Mouse (Mus musculus) G1E (cell line): Measurements from ENCODE around the gene Btaf1. TPM values are rescaled to one million over a fixed set of nuclear protein-coding genes. Genes with fewer than 3 reads are reported as not detected.

Experiments used
- ATAC-seq: 2 replicates; pipeline ENCODE4 v1.8.0; 2016; ENCODE audit warnings: mild to moderate bottlenecking; ENCODE audit not compliant: insufficient number of reproducible peaks, poor library complexity, low FRiP score, severe bottlenecking; ENCODE audit errors: extremely low read depth
- DNase-seq: peaks from one replicate; pipeline ENCODE4 v3.0.0; 2012; ENCODE audit warnings: low spot score
- H3K27me3 ChIP-seq: 2 replicates; pipeline ENCODE4 v1.6.1; 2012; ENCODE audit warnings: mild to moderate bottlenecking, low read length, inconsistent platforms; ENCODE audit not compliant: insufficient read depth
- H3K36me3 ChIP-seq: replicated peaks from 2 replicates; pipeline ENCODE3; 2012; ENCODE audit warnings: mild to moderate bottlenecking, inconsistent platforms
- H3K4me1 ChIP-seq: 2 replicates; pipeline ENCODE4 v1.6.1; 2012; ENCODE audit warnings: low read depth, low read length, inconsistent platforms, mixed read lengths; ENCODE audit not compliant: insufficient read depth
- H3K4me3 ChIP-seq: 2 replicates; pipeline ENCODE4 v1.5.1; 2012; ENCODE audit warnings: low read depth, mild to moderate bottlenecking, inconsistent platforms, low read length, moderate library complexity, mixed read lengths
- H3K9me3 ChIP-seq: replicated peaks from 2 replicates; pipeline ENCODE4 v1.6.1; 2012; ENCODE audit warnings: inconsistent platforms
- CTCF ChIP-seq: IDR thresholded peaks from 2 replicates; pipeline ENCODE4 v1.5.1; 2012; ENCODE audit warnings: low read depth, low read length, inconsistent platforms, mixed read lengths
- GATA1 ChIP-seq: IDR thresholded peaks from 2 replicates; pipeline ENCODE4 v1.6.1; 2012; ENCODE audit warnings: borderline replicate concordance, low read length, inconsistent platforms, mixed read lengths
- GATA2 ChIP-seq: IDR thresholded peaks from 2 replicates; pipeline ENCODE4 v1.6.1; 2012; ENCODE audit warnings: low read depth, low read length, inconsistent platforms, borderline replicate concordance
- POLR2AphosphoS5 ChIP-seq: IDR thresholded peaks from 2 replicates; pipeline ENCODE4 v1.6.1; 2012; ENCODE audit warnings: low read depth, low read length, inconsistent platforms; ENCODE audit not compliant: insufficient replicate concordance
- TAL1 ChIP-seq: conservative IDR thresholded peaks from 2 replicates; pipeline ENCODE4 v1.6.1; 2012; ENCODE audit warnings: low read depth, low read length, inconsistent platforms, mixed read lengths
- polyA plus RNA-seq: library from polyadenylated mRNA; stranded (reverse); fragments of >175 nt; gene quantifications from 2 replicates; pipeline ENCODE4 v1.2.3, GENCODE M21; 2012
- total RNA-seq, 2 experiments: library from RNA; stranded (forward) in 1 of 2; stranded (reverse) in 1 of 2; fragments of 200-1000 nt in 1 of 2; fragments of >200 nt in 1 of 2; fragmentation: Nextera tagmentation in 1 of 2; gene quantifications; 2 replicates each; pipeline ENCODE4 v1.2.3; 2014 to 2017

Btaf1 gene
- total and polyA plus RNA-seq, 3 experiments = 6.4 to 192 (median 161) TPM

DNA sequence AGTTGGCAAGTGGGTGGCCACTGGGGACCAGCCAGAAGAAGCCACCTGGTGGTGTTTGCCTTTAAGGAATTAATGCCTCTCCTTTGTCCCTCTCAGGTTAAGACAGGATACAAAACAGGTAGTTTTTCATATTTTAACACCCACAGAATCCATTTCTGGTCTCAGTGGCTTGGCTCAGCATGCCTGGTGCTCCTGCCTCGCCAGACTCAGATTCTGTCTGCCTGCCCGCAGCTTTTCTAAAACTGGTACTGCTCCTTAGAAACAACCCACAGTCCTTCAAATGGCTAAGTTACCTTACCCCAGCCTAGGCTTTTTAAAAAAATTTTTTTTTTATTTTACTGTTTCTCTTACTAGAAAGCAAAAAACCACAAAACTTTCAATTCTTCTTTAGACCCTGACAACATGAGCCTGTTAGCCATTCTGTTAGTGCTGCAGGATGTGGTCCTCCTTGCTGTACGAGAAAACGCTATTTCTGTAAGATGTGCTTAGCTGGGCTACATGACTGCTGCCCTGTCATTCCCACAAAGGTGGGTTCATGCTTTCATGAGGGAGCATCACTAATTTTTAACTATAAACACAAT, 130.2 kb downstream of the Btaf1 start:
- H3K4me3 ChIP-seq = no peak overlapping the region
- ATAC-seq = no peak
- no peaks in the 10 kb centered on the region for H3K4me1 ChIP-seq
- H3K36me3 ChIP-seq = no peaks in the 10 kb centered on the region
- H3K9me3 ChIP-seq = no peaks in the 10 kb centered on the region
- no peak for TF ChIP-seq POLR2AphosphoS5
- TF ChIP-seq GATA1 = no peak
- no peak for TF ChIP-seq TAL1
- TF ChIP-seq CTCF = no peak
- TF ChIP-seq GATA2 = no peak
- no peak for DNase-seq
- H3K27me3 ChIP-seq = peaks cover 3% of the 10 kb centered on the region

DNA sequence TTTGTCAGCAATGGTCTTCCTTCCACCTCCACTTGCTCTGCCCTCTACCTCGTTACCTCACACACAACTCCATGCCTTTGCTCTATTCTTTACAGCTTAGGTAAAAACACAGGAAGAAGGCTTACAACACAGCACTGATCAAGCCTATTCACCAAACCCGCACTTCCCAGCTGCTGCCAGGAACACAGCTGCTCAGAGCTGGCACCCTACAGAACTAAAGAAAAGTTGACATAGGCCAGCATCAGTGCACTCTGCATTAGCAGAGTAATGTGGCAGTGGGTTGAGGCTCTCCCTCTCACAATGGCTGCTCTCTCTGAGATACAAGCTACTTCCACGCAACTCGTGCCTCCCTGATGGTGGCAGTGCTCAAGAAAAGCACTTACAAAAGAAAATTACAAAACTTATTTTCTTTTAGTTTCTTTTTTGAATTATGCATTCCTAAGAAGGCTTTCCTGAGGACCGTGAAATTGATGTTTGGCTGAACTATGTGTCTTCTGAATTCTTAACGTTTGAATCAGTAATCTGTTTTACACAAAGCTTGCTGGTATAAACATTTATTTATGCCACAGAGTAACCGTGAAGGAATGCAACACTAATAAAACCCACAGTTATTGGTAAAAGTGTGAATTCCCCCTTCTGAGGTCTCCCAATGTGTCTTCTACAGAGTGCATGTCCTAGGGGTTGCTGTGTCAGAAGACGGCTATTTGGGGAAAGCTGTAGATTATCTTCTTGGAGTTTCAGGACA, 131.5 kb downstream of the Btaf1 start:
- H3K4me1 ChIP-seq = no peaks in the 10 kb centered on the region
- H3K9me3 ChIP-seq = no peaks in the 10 kb centered on the region
- H3K27me3 ChIP-seq = peaks cover 3% of the 10 kb centered on the region; the same call in 1 of the 2 replicates
- no peak for DNase-seq
- H3K36me3 ChIP-seq = no peaks in the 10 kb centered on the region
- no peak overlapping the region for H3K4me3 ChIP-seq
- no peak for ATAC-seq
- TF ChIP-seq POLR2AphosphoS5 = no peak
- no peak for TF ChIP-seq GATA2
- no peak for TF ChIP-seq TAL1

DNA sequence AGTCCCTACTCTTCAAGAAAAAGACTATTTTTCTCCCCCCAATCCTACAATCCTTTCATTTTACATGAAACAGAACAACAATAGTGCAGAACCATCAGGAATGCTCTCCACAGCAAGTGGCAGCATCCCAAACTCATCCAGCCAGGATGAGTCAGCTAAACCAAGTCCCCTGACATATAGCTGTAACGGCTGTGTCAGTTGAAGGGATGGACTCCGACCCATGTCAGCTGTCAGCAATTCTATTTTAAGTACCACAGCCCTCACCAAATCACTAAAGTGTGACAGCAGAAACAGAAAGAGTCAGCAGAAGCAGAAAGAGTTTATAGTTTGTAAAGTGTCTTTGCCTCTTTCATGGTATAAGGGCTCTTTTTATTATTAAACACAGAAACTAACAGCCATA, 133.7 kb downstream of the Btaf1 start:
- ATAC-seq = no peak
- H3K4me1 ChIP-seq = no peaks in the 10 kb centered on the region
- peaks cover 3% of the 10 kb centered on the region; the same call in 1 of the 2 replicates for H3K27me3 ChIP-seq
- no peaks in the 10 kb centered on the region for H3K9me3 ChIP-seq
- TF ChIP-seq GATA2 (no peak), TAL1 (no peak), GATA1 (no peak)
- no peak for DNase-seq
- H3K4me3 ChIP-seq = no peak overlapping the region
- H3K36me3 ChIP-seq = no peaks in the 10 kb centered on the region

DNA sequence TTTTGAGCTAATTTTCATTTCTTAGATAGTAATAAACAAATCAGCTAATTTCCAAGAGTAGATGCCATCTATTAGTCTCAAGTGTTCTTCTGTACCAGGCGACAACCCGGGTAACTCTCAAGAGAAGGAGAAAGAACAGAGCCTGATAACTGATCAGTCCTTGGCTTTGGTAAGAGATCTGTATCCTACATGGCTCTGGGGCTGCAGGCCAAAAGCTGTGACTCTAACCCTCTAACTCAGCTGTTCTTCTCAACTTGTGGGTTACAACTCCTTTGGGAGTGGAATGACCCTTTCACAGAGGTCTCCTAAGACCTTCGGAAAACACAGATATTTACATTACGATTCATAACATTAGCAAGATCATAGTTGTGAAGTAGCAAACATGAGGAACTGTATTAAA, 134.2 kb downstream of the Btaf1 start:
- Histone ChIP-seq H3K36me3 (no peaks in the 10 kb centered on the region), H3K4me3 (no peak overlapping the region), H3K4me1 (no peaks in the 10 kb centered on the region), H3K9me3 (no peaks in the 10 kb centered on the region), H3K27me3 (peaks cover 3% of the 10 kb centered on the region; the same call in 1 of the 2 replicates)
- DNase-seq = no peak
- TF ChIP-seq GATA1 (no peak), POLR2AphosphoS5 (no peak), TAL1 (no peak), GATA2 (no peak), CTCF (no peak)
- no peak for ATAC-seq

Other genes starting within 250 kb of the Btaf1 start
- not detected in 2 replicates for gene Ppp1r3c, start 189.4 kb upstream of the Btaf1 start, total RNA-seq (2014; fragmentation: Nextera tagmentation)
- gene Ppp1r3c, start 189.4 kb upstream of the Btaf1 start, total RNA-seq (2017) = 0.05 and 0.12 TPM in 2 replicates
- not detected in 2 replicates for gene Ppp1r3c, start 189.4 kb upstream of the Btaf1 start, polyA plus RNA-seq
- 136 and 154 TPM in 2 replicates for gene Tnks2, start 91.8 kb upstream of the Btaf1 start, total RNA-seq (2014; fragmentation: Nextera tagmentation)
- 131 and 143 TPM in 2 replicates for gene Tnks2, start 91.8 kb upstream of the Btaf1 start, total RNA-seq (2017)
- gene Tnks2, start 91.8 kb upstream of the Btaf1 start, polyA plus RNA-seq = 25.3 and 26.0 TPM in 2 replicates
- gene Fgfbp3, start 6.5 kb upstream of the Btaf1 start, total RNA-seq (2014; fragmentation: Nextera tagmentation) = 4.1 and 5.6 TPM in 2 replicates
- 1.3 and 1.9 TPM in 2 replicates for gene Fgfbp3, start 6.5 kb upstream of the Btaf1 start, total RNA-seq (2017)
- 7.7 and 12.6 TPM in 2 replicates for gene Fgfbp3, start 6.5 kb upstream of the Btaf1 start, polyA plus RNA-seq